Mouse (Mus musculus) lung, embryonic 14.5 days (tissue): Measurements from ENCODE around the gene Cers3. TPM values are rescaled to one million over a fixed set of nuclear protein-coding genes. Genes with fewer than 3 reads are reported as not detected.

ENCODE experiments used
- ATAC-seq: fragments of 200-750 bp; cut with Nextera tagmentation; 2 replicates; pipeline ENCODE4 v1.8.0; 2017; ENCODE audit warnings: mild to moderate bottlenecking, moderate TSS enrichment, moderate library complexity; ENCODE audit not compliant: insufficient read depth
- DNase-seq: peaks from one replicate; pipeline ENCODE4 v3.0.0-alpha.2; 2015
- H3K27ac ChIP-seq: fragments of 300-500 bp; sonication (generic); 2 replicates; pipeline ENCODE4 v1.5.1; 2014; ENCODE audit warnings: low read depth, mild to moderate bottlenecking, moderate library complexity
- H3K27me3 ChIP-seq: fragments of 300-500 bp; sonication (generic); 2 replicates; pipeline ENCODE4 v1.6.1; 2014; ENCODE audit warnings: low read length, control low read depth; ENCODE audit not compliant: insufficient read depth
- H3K36me3 ChIP-seq: fragments of 300-500 bp; sonication (generic); 2 replicates; pipeline ENCODE4 v1.6.1; 2014; ENCODE audit warnings: control low read depth; ENCODE audit not compliant: insufficient read depth
- H3K4me1 ChIP-seq: fragments of 300-500 bp; sonication (generic); 2 replicates; pipeline ENCODE4 v1.6.1; 2014; ENCODE audit warnings: antibody characterized with exemption, control low read depth; ENCODE audit not compliant: insufficient read depth
- H3K4me2 ChIP-seq: fragments of 300-500 bp; sonication (generic); 2 replicates; pipeline ENCODE4 v1.6.1; 2014; ENCODE audit warnings: mild to moderate bottlenecking
- H3K4me3 ChIP-seq: fragments of 300-500 bp; sonication (generic); 2 replicates; pipeline ENCODE4 v1.5.1; 2014; ENCODE audit warnings: low read depth, low read length
- H3K9ac ChIP-seq: fragments of 300-500 bp; sonication (generic); 2 replicates; pipeline ENCODE4 v1.6.1; 2014
- H3K9me3 ChIP-seq: fragments of 300-500 bp; sonication (generic); 2 replicates; pipeline ENCODE4 v1.6.1; 2016; ENCODE audit warnings: low read depth, low read length, control low read depth
- CTCF ChIP-seq: IDR thresholded peaks from 2 replicates; pipeline ENCODE4 v1.5.1; 2016; ENCODE audit warnings: antibody characterized with exemption, low read depth
- WGBS: fragments of 180-500 bp; shearing (Covaris S2); extraction: QIAGEN DNeasy Blood & Tissue Kit; methylation state at CpG from one replicate; pipeline ENCODE4 v1.1.7; 2014; 5-methylcytosine and 5-hydroxymethylcytosine counted together
- polyA plus RNA-seq: library from polyadenylated mRNA; unstranded; fragments of >200 nt; fragmentation: Nextera tagmentation; extraction: Ambion mirVana; gene quantifications from 2 replicates; pipeline ENCODE4 v1.2.1, GENCODE M21; 2014

The Cers3 gene
- polyA plus RNA-seq, 1 experiment from 2014 or later = 4.0 TPM

GRCm38 (mm10) chr7:66728072-66728471, 15.2 kb upstream of the Cers3 start:
- no peak for TF ChIP-seq CTCF
- Histone ChIP-seq H3K4me2 (no peak overlapping the region), H3K27me3 (no peaks in the 10 kb centered on the region), H3K4me1 (no peaks in the 10 kb centered on the region), H3K9me3 (no peaks in the 10 kb centered on the region), H3K9ac (no peak overlapping the region), H3K36me3 (no peaks in the 10 kb centered on the region), H3K27ac (no peak overlapping the region), H3K4me3 (no peak overlapping the region)
- DNase-seq (no peak), ATAC-seq (no peak)
- 91% methylated on average over 6 of the region's 6 CpGs for WGBS

GRCm38 (mm10) chr7:66729232-66729631, 14.1 kb upstream of the Cers3 start:
- ATAC-seq (no peak), DNase-seq (no peak)
- WGBS = 76% methylated on average over 2 of the region's 2 CpGs
- no peaks in the 10 kb centered on the region for H3K9me3 ChIP-seq
- H3K36me3 ChIP-seq = no peaks in the 10 kb centered on the region
- no peak for TF ChIP-seq CTCF
- H3K4me3 ChIP-seq = no peak overlapping the region
- H3K27ac ChIP-seq = no peak overlapping the region
- no peak overlapping the region for H3K4me2 ChIP-seq
- H3K9ac ChIP-seq = no peak overlapping the region
- H3K27me3 ChIP-seq = no peaks in the 10 kb centered on the region
- H3K4me1 ChIP-seq = no peaks in the 10 kb centered on the region

GRCm38 (mm10) chr7:66733431-66733830, 9.9 kb upstream of the Cers3 start:
- no peak overlapping the region for H3K4me3 ChIP-seq
- H3K36me3 ChIP-seq = no peaks in the 10 kb centered on the region
- H3K27ac ChIP-seq = no peak overlapping the region
- H3K9me3 ChIP-seq = no peaks in the 10 kb centered on the region
- no peaks in the 10 kb centered on the region for H3K27me3 ChIP-seq
- H3K4me2 ChIP-seq = no peak overlapping the region
- ATAC-seq (no peak), DNase-seq (no peak)
- no peak overlapping the region for H3K9ac ChIP-seq
- no peaks in the 10 kb centered on the region for H3K4me1 ChIP-seq
- no peak for TF ChIP-seq CTCF
- 90% methylated on average over 17 of the region's 17 CpGs for WGBS

- H3K9ac ChIP-seq = no peak overlapping the region
- TF ChIP-seq CTCF = no peak
- WGBS = 91% methylated on average over 11 of the region's 11 CpGs
- no peak overlapping the region for H3K4me2 ChIP-seq
- H3K9me3 ChIP-seq = no peaks in the 10 kb centered on the region
- H3K4me3 ChIP-seq = no peak overlapping the region
- no peaks in the 10 kb centered on the region for H3K36me3 ChIP-seq
- H3K4me1 ChIP-seq = no peaks in the 10 kb centered on the region
- no peaks in the 10 kb centered on the region for H3K27me3 ChIP-seq
- DNase-seq = no peak
- no peak overlapping the region for H3K27ac ChIP-seq
- no peak for ATAC-seq
Observed at GRCm38 (mm10) chr7:66733882-66734281, 9.4 kb upstream of the Cers3 start.

- Histone ChIP-seq H3K4me2 (no peak overlapping the region), H3K9me3 (no peaks in the 10 kb centered on the region), H3K36me3 (no peaks in the 10 kb centered on the region), H3K9ac (no peak overlapping the region), H3K4me1 (no peaks in the 10 kb centered on the region), H3K27ac (no peak overlapping the region), H3K4me3 (no peak overlapping the region), H3K27me3 (no peaks in the 10 kb centered on the region)
- ATAC-seq = no peak
- DNase-seq = no peak
- 93% methylated on average over 4 of the region's 4 CpGs for WGBS
- TF ChIP-seq CTCF = no peak
Observed at GRCm38 (mm10) chr7:66734466-66734865, 8.8 kb upstream of the Cers3 start.

- Histone ChIP-seq H3K36me3 (no peaks in the 10 kb centered on the region), H3K27me3 (no peaks in the 10 kb centered on the region), H3K4me1 (no peaks in the 10 kb centered on the region), H3K4me3 (no peak overlapping the region), H3K4me2 (no peak overlapping the region), H3K27ac (no peak overlapping the region), H3K9me3 (no peaks in the 10 kb centered on the region), H3K9ac (no peak overlapping the region)
- no peak for ATAC-seq
- no peak for DNase-seq
- TF ChIP-seq CTCF = no peak
- WGBS = 79% methylated on average over 6 of the region's 6 CpGs
Observed at GRCm38 (mm10) chr7:66734993-66735392, 8.3 kb upstream of the Cers3 start.

- ATAC-seq (no peak), DNase-seq (no peak)
- 79% methylated on average over 4 of the region's 4 CpGs for WGBS
- Histone ChIP-seq H3K27ac (no peak overlapping the region), H3K9me3 (no peaks in the 10 kb centered on the region), H3K36me3 (no peaks in the 10 kb centered on the region), H3K27me3 (no peaks in the 10 kb centered on the region), H3K4me1 (no peaks in the 10 kb centered on the region), H3K9ac (no peak overlapping the region), H3K4me3 (no peak overlapping the region), H3K4me2 (no peak overlapping the region)
- TF ChIP-seq CTCF = no peak
Observed at GRCm38 (mm10) chr7:66737418-66737817, 5.9 kb upstream of the Cers3 start.

GRCm38 (mm10) chr7:66741008-66741407, 2.3 kb upstream of the Cers3 start:
- H3K4me1 ChIP-seq = no peaks in the 10 kb centered on the region

More at GRCm38 (mm10) chr7:66741008-66741407, 2.3 kb upstream of the Cers3 start:
- Histone ChIP-seq H3K9me3 (no peaks in the 10 kb centered on the region), H3K4me2 (no peak overlapping the region), H3K4me3 (no peak overlapping the region), H3K36me3 (no peaks in the 10 kb centered on the region), H3K9ac (no peak overlapping the region), H3K27ac (no peak overlapping the region), H3K27me3 (no peaks in the 10 kb centered on the region)
- DNase-seq (no peak), ATAC-seq (no peak)
- no peak for TF ChIP-seq CTCF
- 64% methylated on average over 5 of the region's 5 CpGs for WGBS
